Mouse (Mus musculus) embryonic fibroblast, embryonic 13.5 days (primary cell): ENCODE data around the gene Kcnq1.

ENCODE experiments used
- CTCF ChIP-seq: IDR thresholded peaks from 2 replicates; pipeline ENCODE4 v1.5.1; 2011; ENCODE audit warnings: mild to moderate bottlenecking, control low read depth, low read length, moderate library complexity, borderline replicate concordance; ENCODE audit not compliant: insufficient read depth
- POLR2A ChIP-seq: IDR thresholded peaks from 2 replicates; pipeline ENCODE4 v1.6.1; 2011; ENCODE audit warnings: low read depth, mild to moderate bottlenecking, control low read depth, low read length, moderate library complexity

- TF ChIP-seq CTCF, result no peak
- no peak for TF ChIP-seq POLR2A
Measured at GRCm38 (mm10) chr7:143355831-143356230, 249.7 kb downstream of the Kcnq1 start.
